Comparison of ENCODE assay signal across 9 mouse cellular contexts in the genomic region with DNA sequence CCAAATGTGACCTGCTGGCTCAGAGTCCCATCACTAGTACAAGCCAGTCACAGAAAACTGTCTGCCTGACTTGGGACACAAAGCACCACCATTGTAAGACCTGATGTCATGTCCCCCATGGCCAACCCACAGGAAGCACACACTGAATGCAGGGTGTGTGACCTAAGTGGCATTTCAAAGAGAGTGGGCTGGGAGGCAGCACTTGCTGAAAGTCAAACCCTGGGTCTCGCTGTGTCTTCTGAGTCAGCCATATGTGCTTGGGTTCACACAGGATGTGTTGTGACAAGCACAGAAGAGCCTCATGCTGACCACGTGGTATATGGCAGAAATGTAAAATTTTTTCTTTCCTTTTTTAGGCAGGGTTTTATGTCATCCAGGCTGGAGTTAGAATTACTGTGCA. TPM values are rescaled to one million over a fixed set of nuclear protein-coding genes. Genes with fewer than 3 reads are reported as not detected.
DNase-seq lines count a peak whose midpoint lies in the region; ATAC-seq and TF ChIP-seq lines count a peak whose summit lies in the region.
"Had no signal": no experiment of that assay in that cellular context is flagged by ENCODE, and none has a peak within 500 bp of the region (broad histone marks: within the 10 kb centered on the region; RNA-seq: fewer than 3 reads in every experiment).

No protein-coding gene starts in this region.

- H3K9me3 ChIP-seq in kidney, postnatal 0 days (replicated peaks; ENCODE audit: low read length), result no peaks in the 10 kb centered on the region
- H3K9me3 ChIP-seq in forebrain, embryonic 10.5 days, result no peaks in the 10 kb centered on the region

- H3K79me2 ChIP-seq in macrophage (ENCODE audit: inconsistent target), result peaks cover 100% of the 10 kb centered on the region

- H3K9ac ChIP-seq in kidney, postnatal 0 days (ENCODE audit: low read depth, low read length), result no peak overlapping the region

- TF ChIP-seq CTCF in kidney, postnatal 0 days (IDR thresholded peaks at IDR 0.05; ENCODE audit: low read depth), result no peak

- no peak for DNase-seq in kidney, postnatal 0 days (ENCODE audit: low spot score)
- DNase-seq in kidney, postnatal 4 days, result no peak
- peak; percentile 80 for DNase-seq in CD4-positive, CD25-positive, alpha-beta regulatory T cell, adult 2 months (ENCODE audit: low read depth, low spot score)
- no peak for DNase-seq in cerebellum, adult 11 months
- no peak for DNase-seq in forebrain, embryonic 10.5 days (ENCODE audit: extremely low spot score, low spot score)
- no peak for DNase-seq in layer of hippocampus, postnatal 14 days (ENCODE audit: low spot score in 2 of 2)

- no peaks in the 10 kb centered on the region for H3K27me3 ChIP-seq in kidney, postnatal 0 days (ENCODE audit: insufficient read depth, low read length)
- H3K27me3 ChIP-seq in forebrain, embryonic 10.5 days (ENCODE audit: poor library complexity, severe bottlenecking), result no peaks in the 10 kb centered on the region

- peak overlapping the region; percentile 13; the same call in 1 of the 2 replicates for H3K27ac ChIP-seq in kidney, postnatal 0 days
- H3K27ac ChIP-seq in macrophage, result peak overlapping the region; percentile 88
- H3K27ac ChIP-seq in forebrain, embryonic 10.5 days, result no peak overlapping the region

- H3K36me3 ChIP-seq in kidney, postnatal 0 days (ENCODE audit: insufficient read depth, low read length), result no peaks in the 10 kb centered on the region
- H3K36me3 ChIP-seq in macrophage (ENCODE audit: inconsistent target), result 0 out of 2 replicates have a peak, but pooled peaks cover 8% of the 10 kb centered on the region
- H3K36me3 ChIP-seq in forebrain, embryonic 10.5 days (replicated peaks), result no peaks in the 10 kb centered on the region

- ATAC-seq in kidney, postnatal 0 days (replicated peaks; ENCODE audit: low FRiP score, low read depth), result no peak
- peak; percentile 75 for ATAC-seq in activated CD4-positive, CD25-positive, alpha-beta regulatory T cell, adult 4 months
- ATAC-seq: midbrain, embryonic 16.5 days had no signal

- WGBS in kidney, postnatal 0 days, result 62% methylated on average over 2 of the region's 2 CpGs
- whole genome bisulfite sequencing in macrophage (ENCODE audit: missing documents), result 12% methylated on average over 2 of the region's 2 CpGs
- WGBS in forebrain, embryonic 10.5 days, result 90% methylated on average over 2 of the region's 2 CpGs

- peaks cover 13% of the 10 kb centered on the region for H3K4me1 ChIP-seq in kidney, postnatal 0 days (replicated peaks; ENCODE audit: insufficient read depth, low read length)
- peaks cover 43% of the 10 kb centered on the region for H3K4me1 ChIP-seq in forebrain, embryonic 10.5 days

- no peak overlapping the region for H3K4me2 ChIP-seq in kidney, postnatal 0 days (ENCODE audit: low read length)

- no peak overlapping the region for H3K4me3 ChIP-seq in kidney, postnatal 0 days (replicated peaks; ENCODE audit: low read depth, low read length)
- no peak overlapping the region for H3K4me3 ChIP-seq in macrophage (ENCODE audit: inconsistent target)
- no peak overlapping the region for H3K4me3 ChIP-seq in forebrain, embryonic 10.5 days

RNA-seq across cellular contexts. Expression of gene Tpst2, which starts 20.8 kb away (rescaled TPM):
- polyA plus RNA-seq in kidney, postnatal 0 days (2015; fragmentation: Nextera tagmentation; extraction: Ambion mirVana), result 63.8 and 65.5 TPM in 2 replicates
- polyA plus RNA-seq in activated CD4-positive, CD25-positive, alpha-beta regulatory T cell, adult 4 months (2017; shearing (Covaris generic)), result 10 to 100 TPM; 75.0 to 86.1 TPM
- total RNA-seq in macrophage (2018; cell fraction: chromatin; rRNA removed), result 10 to 100 TPM; 21.9 to 89.9 (median 52.8) TPM
- 10 to 100 TPM; 35.5 to 61.8 (median 45.7) TPM for total RNA-seq in macrophage (2018; cell fraction: cytosol; rRNA removed)
- 10 to 100 TPM; 38.0 to 87.9 (median 57.7) TPM for total RNA-seq in macrophage (2018; cell fraction: nucleus; rRNA removed)
- 51.3 to 89.5 TPM (median 52.2 TPM) in 3 replicates for polyA plus RNA-seq in macrophage (2018)
- 36.7 and 37.7 TPM in 2 replicates for polyA plus RNA-seq in forebrain, embryonic 10.5 days (2016; fragmentation: Nextera tagmentation; extraction: Ambion mirVana)
- total RNA-seq in layer of hippocampus, postnatal 14 days (2021), result 10 to 100 TPM; 41.1 to 43.0 TPM

RNA-seq across cellular contexts. Expression of gene Tfip11, which starts 28.9 kb away (rescaled TPM):
- 19.8 and 23.5 TPM in 2 replicates for polyA plus RNA-seq in kidney, postnatal 0 days (2015; fragmentation: Nextera tagmentation; extraction: Ambion mirVana)
- 10 to 100 TPM; 11.8 to 18.4 TPM for polyA plus RNA-seq in activated CD4-positive, CD25-positive, alpha-beta regulatory T cell, adult 4 months (2017; shearing (Covaris generic))
- 10 to 100 TPM; 13.5 to 42.1 (median 30.7) TPM for total RNA-seq in macrophage (2018; cell fraction: chromatin; rRNA removed)
- total RNA-seq in macrophage (2018; cell fraction: cytosol; rRNA removed), result 10 to 100 TPM; 21.8 to 37.9 (median 29.9) TPM
- 10 to 100 TPM; 18.5 to 36.7 (median 29.0) TPM for total RNA-seq in macrophage (2018; cell fraction: nucleus; rRNA removed)
- polyA plus RNA-seq in macrophage (2018), result 27.6 to 29.7 TPM (median 28.0 TPM) in 3 replicates
- polyA plus RNA-seq in forebrain, embryonic 10.5 days (2016; fragmentation: Nextera tagmentation; extraction: Ambion mirVana), result 41.7 and 42.0 TPM in 2 replicates
- total RNA-seq in layer of hippocampus, postnatal 14 days (2021), result 10 to 100 TPM; 34.9 to 36.8 TPM

RNA-seq across cellular contexts. Expression of gene Crybb1, which starts 41.6 kb away (rescaled TPM):
- polyA plus RNA-seq in kidney, postnatal 0 days (2015; fragmentation: Nextera tagmentation; extraction: Ambion mirVana), result 3.4 TPM in 2 replicates
- polyA plus RNA-seq in activated CD4-positive, CD25-positive, alpha-beta regulatory T cell, adult 4 months (2017; shearing (Covaris generic)), result not detected
- 1 to 10 TPM in 1 of 26 experiments, not detected in 25; 1.2 TPM for total RNA-seq in macrophage (2018; cell fraction: chromatin; rRNA removed)
- total RNA-seq in macrophage (2018; cell fraction: cytosol; rRNA removed), result 1 to 10 TPM in 2 of 26 experiments, under 1 TPM in 17, not detected in 7; 0.17 to 1.1 (median 0.39) TPM
- 1 to 10 TPM in 1 of 26 experiments, under 1 TPM in 1, not detected in 24; 0.68 to 1.1 TPM for total RNA-seq in macrophage (2018; cell fraction: nucleus; rRNA removed)
- polyA plus RNA-seq in macrophage (2018), result not detected in 3 replicates
- 0.30 TPM in 1 of 2 replicates, not detected in the other for polyA plus RNA-seq in forebrain, embryonic 10.5 days (2016; fragmentation: Nextera tagmentation; extraction: Ambion mirVana)
- total RNA-seq in layer of hippocampus, postnatal 14 days (2021), result 10 to 100 TPM; 16.1 to 17.5 TPM

RNA-seq across cellular contexts. Expression of gene Cryba4, which starts 44.9 kb away (rescaled TPM):
- polyA plus RNA-seq in kidney, postnatal 0 days (2015; fragmentation: Nextera tagmentation; extraction: Ambion mirVana), result 0.58 and 0.64 TPM in 2 replicates
- not detected for polyA plus RNA-seq in activated CD4-positive, CD25-positive, alpha-beta regulatory T cell, adult 4 months (2017; shearing (Covaris generic))
- total RNA-seq in macrophage (2018; cell fraction: chromatin; rRNA removed), result 1 to 10 TPM in 24 of 26 experiments, not detected in 2; 1.5 to 6.9 (median 3.8) TPM
- 10 to 100 TPM in 11 of 26 experiments, 1 to 10 TPM in 15; 3.9 to 26.6 (median 6.5) TPM for total RNA-seq in macrophage (2018; cell fraction: cytosol; rRNA removed)
- 10 to 100 TPM in 2 of 26 experiments, 1 to 10 TPM in 23, not detected in 1; 1.1 to 11.4 (median 3.4) TPM for total RNA-seq in macrophage (2018; cell fraction: nucleus; rRNA removed)
- polyA plus RNA-seq in macrophage (2018), result 0.62 to 5.3 TPM (median 3.6 TPM) in 3 replicates
- 0.48 TPM in 1 of 2 replicates, not detected in the other for polyA plus RNA-seq in forebrain, embryonic 10.5 days (2016; fragmentation: Nextera tagmentation; extraction: Ambion mirVana)
- 1 to 10 TPM; 1.1 to 1.8 TPM for total RNA-seq in layer of hippocampus, postnatal 14 days (2021)

RNA-seq across cellular contexts. Expression of gene Srrd, which starts 45.6 kb away (rescaled TPM):
- 26.3 and 30.0 TPM in 2 replicates for polyA plus RNA-seq in kidney, postnatal 0 days (2015; fragmentation: Nextera tagmentation; extraction: Ambion mirVana)
- polyA plus RNA-seq in activated CD4-positive, CD25-positive, alpha-beta regulatory T cell, adult 4 months (2017; shearing (Covaris generic)), result 1 to 10 TPM; 1.5 to 2.7 TPM
- 10 to 100 TPM in 25 of 26 experiments, 1 to 10 TPM in 1; 6.4 to 59.0 (median 34.5) TPM for total RNA-seq in macrophage (2018; cell fraction: chromatin; rRNA removed)
- 10 to 100 TPM in 23 of 26 experiments, 1 to 10 TPM in 3; 8.8 to 23.6 (median 16.0) TPM for total RNA-seq in macrophage (2018; cell fraction: cytosol; rRNA removed)
- 10 to 100 TPM; 13.0 to 55.0 (median 32.4) TPM for total RNA-seq in macrophage (2018; cell fraction: nucleus; rRNA removed)
- 10.4 to 27.3 TPM (median 21.2 TPM) in 3 replicates for polyA plus RNA-seq in macrophage (2018)
- polyA plus RNA-seq in forebrain, embryonic 10.5 days (2016; fragmentation: Nextera tagmentation; extraction: Ambion mirVana), result 47.2 and 48.9 TPM in 2 replicates
- 10 to 100 TPM; 26.4 to 30.1 TPM for total RNA-seq in layer of hippocampus, postnatal 14 days (2021)
